Mouse (Mus musculus) adrenal gland, postnatal 4 days (tissue): ENCODE measurements around the gene Cdk8. TPM values are rescaled to one million over a fixed set of nuclear protein-coding genes. Genes with fewer than 3 reads are reported as not detected.
"Not testable (repeated sequence)": the region's sequence is repeated elsewhere in the genome, so short reads cannot be mapped to it uniquely, and the experiment has no call there.

ENCODE experiments used
- DNase-seq, 2 experiments: peaks; one replicate each; pipeline ENCODE4 v3.0.0; 2021 to 2022; ENCODE audit warnings: low spot score in 2 of 2, mixed read lengths in 2 of 2
- long read RNA-seq, 2 experiments: library from polyadenylated mRNA; stranded (forward); transcript quantifications; one replicate each; pipeline ENCODE4 v2.0.0; 2021
- total RNA-seq, 2 experiments: library from RNA; stranded (reverse); gene quantifications; 2 replicates each; pipeline ENCODE4 v1.2.3; 2021

Cdk8 gene
- 10 to 100 TPM; 73.2 to 76.9 TPM for total RNA-seq
- long read RNA-seq, experiment 1, transcript Cdk8-201 (13 exons, 2,973 nt), result major isoform, 8 of 29 reads
- long read RNA-seq, experiment 1, partial matches to known transcripts, result 3 of 29 reads
- long read RNA-seq, experiment 1, other reads (novel, unspliced or antisense), result 17 of 29 reads
- long read RNA-seq, experiment 2, transcript Cdk8-201 (13 exons, 2,973 nt), result major isoform, 25 of 62 reads
- long read RNA-seq, experiment 2, partial matches to known transcripts, result 8 of 62 reads
- long read RNA-seq, experiment 2, other reads (novel, unspliced or antisense), result 29 of 62 reads

GRCm38 (mm10) chr5:146230864-146231654 lies at the start of gene Cdk8:
Gene Cdk8, plus strand, starts transcription at chr5:146231230.
- DNase-seq, result peak; percentile 73 to 80

GRCm38 (mm10) chr5:146185204-146185603 lies 45.8 kb upstream of the Cdk8 start, which contains the start of gene 1700001J03Rik:
Gene 1700001J03Rik, minus strand, starts transcription at chr5:146185304.
- DNase-seq, result not testable (repeated sequence)

GRCm38 (mm10) chr5:146187441-146187840 lies 43.6 kb upstream of the Cdk8 start:
- peak; percentile 18 to 30 for DNase-seq

- no peak for DNase-seq
Observed at GRCm38 (mm10) chr5:146188144-146188543, 42.9 kb upstream of the Cdk8 start.

GRCm38 (mm10) chr5:146188712-146189111 lies 42.3 kb upstream of the Cdk8 start:
- DNase-seq, result no peak

- DNase-seq, result no peak
Observed at GRCm38 (mm10) chr5:146190093-146190492, 40.9 kb upstream of the Cdk8 start.

- DNase-seq, result no peak
Observed at GRCm38 (mm10) chr5:146190501-146191269, 40.3 kb upstream of the Cdk8 start.

GRCm38 (mm10) chr5:146193360-146193759 lies 37.7 kb upstream of the Cdk8 start:
- no peak for DNase-seq

- no peak for DNase-seq
Observed at GRCm38 (mm10) chr5:146199073-146199472, 32.0 kb upstream of the Cdk8 start.

- no peak for DNase-seq
Observed at GRCm38 (mm10) chr5:146199540-146199939, 31.5 kb upstream of the Cdk8 start.

GRCm38 (mm10) chr5:146200580-146200979 lies 30.4 kb upstream of the Cdk8 start:
- DNase-seq, result no peak

- DNase-seq, result no peak
Observed at GRCm38 (mm10) chr5:146203921-146204320, 27.1 kb upstream of the Cdk8 start.

GRCm38 (mm10) chr5:146205537-146205936 lies 25.5 kb upstream of the Cdk8 start:
- DNase-seq, result no peak

GRCm38 (mm10) chr5:146220501-146220878 lies 10.5 kb upstream of the Cdk8 start:
- no peak for DNase-seq

- DNase-seq, result peak; percentile 75 to 86
Observed at GRCm38 (mm10) chr5:146220879-146221714, 9.9 kb upstream of the Cdk8 start, which contains the start of gene Rnf6. Gene Rnf6, minus strand, starts transcription at chr5:146221555.

GRCm38 (mm10) chr5:146221722-146222121 lies 9.3 kb upstream of the Cdk8 start:
- DNase-seq, result no peak

GRCm38 (mm10) chr5:146223786-146224185 lies 7.2 kb upstream of the Cdk8 start:
- DNase-seq, result no peak

- no peak for DNase-seq
Observed at GRCm38 (mm10) chr5:146227496-146227895, 3.5 kb upstream of the Cdk8 start.

- DNase-seq, result no peak
Observed at GRCm38 (mm10) chr5:146229869-146230650, 970 bp upstream of the Cdk8 start.

- no peak for DNase-seq
Observed at GRCm38 (mm10) chr5:146231655-146231996, 596 bp downstream of the Cdk8 start.
